Mouse (Mus musculus) CH12.LX (cell line): Measurements from ENCODE around the gene Brinp3.

Experiments used
- CTCF ChIP-seq, 2 experiments: IDR thresholded peaks in 1 of 2; conservative IDR thresholded peaks in 1 of 2; 2 replicates each; pipeline ENCODE4 v1.5.1; 2011 to 2012; ENCODE audit warnings: low read depth in 2 of 2, low read length in 2 of 2, improper control_type of control experiment in 1 of 2, inconsistent platforms in 1 of 2, mild to moderate bottlenecking in 1 of 2, moderate library complexity in 1 of 2
- EP300 ChIP-seq: IDR thresholded peaks from 2 replicates; pipeline ENCODE4 v1.6.1; 2011; ENCODE audit warnings: low read length, improper control_type of control experiment
- GABPA ChIP-seq: IDR thresholded peaks from 2 replicates; pipeline ENCODE4 v1.6.1; 2012; ENCODE audit warnings: low read depth, low read length, improper control_type of control experiment, inconsistent platforms; ENCODE audit not compliant: insufficient replicate concordance
- JUN ChIP-seq: IDR thresholded peaks from 2 replicates; pipeline ENCODE4 v1.6.1; 2011; ENCODE audit warnings: low read depth, mild to moderate bottlenecking, low read length, improper control_type of control experiment, moderate library complexity; ENCODE audit not compliant: insufficient read depth
- MAFK ChIP-seq: IDR thresholded peaks from 2 replicates; pipeline ENCODE4 v1.6.1; 2011; ENCODE audit warnings: low read length, improper control_type of control experiment; ENCODE audit not compliant: insufficient replicate concordance
- MAX ChIP-seq: IDR thresholded peaks from 2 replicates; pipeline ENCODE4 v1.6.1; 2011; ENCODE audit warnings: low read length, improper control_type of control experiment
- MEF2A ChIP-seq: IDR thresholded peaks from 2 replicates; pipeline ENCODE4 v1.6.1; 2014; ENCODE audit warnings: low read depth, mild to moderate bottlenecking, inconsistent platforms, low read length, improper control_type of control experiment, borderline replicate concordance
- POLR2A ChIP-seq: IDR thresholded peaks from 2 replicates; pipeline ENCODE4 v1.6.1; 2011; ENCODE audit warnings: low read depth, mild to moderate bottlenecking, improper control_type of control experiment, low read length
- POLR2AphosphoS2 ChIP-seq: IDR thresholded peaks from 2 replicates; pipeline ENCODE4 v1.6.1; 2011; ENCODE audit warnings: low read depth, low read length, improper control_type of control experiment
- RCOR1 ChIP-seq: conservative IDR thresholded peaks from 2 replicates; pipeline ENCODE4 v1.6.1; 2012; ENCODE audit warnings: low read depth, mild to moderate bottlenecking, inconsistent platforms, low read length, improper control_type of control experiment
- TCF12 ChIP-seq: IDR thresholded peaks from 2 replicates; pipeline ENCODE4 v1.6.1; 2014; ENCODE audit warnings: low read depth, mild to moderate bottlenecking, inconsistent platforms, low read length, improper control_type of control experiment
- USF1 ChIP-seq: IDR thresholded peaks from 2 replicates; pipeline ENCODE4 v1.6.1; 2014; ENCODE audit warnings: low read depth, mild to moderate bottlenecking, inconsistent platforms, low read length, improper control_type of control experiment
- ZC3H11A ChIP-seq: IDR thresholded peaks from 2 replicates; pipeline ENCODE4 v1.6.1; 2012; ENCODE audit warnings: low read depth, mild to moderate bottlenecking, inconsistent platforms, low read length, improper control_type of control experiment
- ZNF384 ChIP-seq: IDR thresholded peaks from 2 replicates; pipeline ENCODE4 v1.6.1; 2012; ENCODE audit warnings: low read depth, low read length, improper control_type of control experiment, inconsistent platforms

GRCm38 (mm10) chr1:146632895-146633294 lies 138.3 kb downstream of the Brinp3 start:
- TF ChIP-seq MEF2A: no peak
- no peak for TF ChIP-seq MAX
- no peak for TF ChIP-seq CTCF (conservative IDR thresholded peaks at IDR 0.05 in 1 of 2, IDR thresholded peaks at IDR 0.05 in 1 of 2; ENCODE audit: low read depth in 2 of 2, low read length in 2 of 2)
- no peak for TF ChIP-seq ZC3H11A
- TF ChIP-seq ZNF384: no peak
- no peak for TF ChIP-seq POLR2AphosphoS2
- TF ChIP-seq GABPA: no peak
- no peak for TF ChIP-seq EP300
- no peak for TF ChIP-seq RCOR1
- TF ChIP-seq USF1: no peak
- TF ChIP-seq MAFK: no peak
- TF ChIP-seq POLR2A: no peak
- TF ChIP-seq JUN: no peak
- TF ChIP-seq TCF12: no peak
